Mouse (Mus musculus) mouse trophoblast stem cell (cell line): ENCODE data around the gene Pspn.

Source experiments
- in situ Hi-C, 2 experiments: fragments of 300-500 bp; cut with MseI, MboI; formaldehyde crosslinking; loops; 2 replicates in 1 of 2; 3 replicates in 1 of 2; pipeline ENCODE4 v1.15.1; 2025

The Pspn gene

DNA sequence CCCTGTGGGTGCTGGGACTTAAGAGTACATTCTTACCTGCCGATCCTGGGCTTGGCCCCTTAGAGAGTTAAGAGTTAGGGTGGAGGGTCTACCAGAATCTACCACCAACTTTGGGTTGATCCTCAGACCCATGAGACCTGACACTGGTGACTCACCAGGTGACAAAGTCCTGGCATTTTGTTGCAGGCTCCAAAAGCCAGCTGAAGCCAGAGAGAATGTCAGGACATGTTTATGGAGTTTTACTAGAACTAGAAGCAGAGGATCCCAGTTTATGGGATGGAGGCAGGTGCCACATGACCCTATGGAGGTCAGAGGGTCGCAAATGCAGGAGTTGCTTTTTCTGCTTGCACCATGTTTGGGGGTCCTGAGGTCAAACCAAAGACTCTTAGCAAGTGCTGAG is 3.3 kb downstream of the Pspn start:
- in situ Hi-C loops: no loop called here

DNA sequence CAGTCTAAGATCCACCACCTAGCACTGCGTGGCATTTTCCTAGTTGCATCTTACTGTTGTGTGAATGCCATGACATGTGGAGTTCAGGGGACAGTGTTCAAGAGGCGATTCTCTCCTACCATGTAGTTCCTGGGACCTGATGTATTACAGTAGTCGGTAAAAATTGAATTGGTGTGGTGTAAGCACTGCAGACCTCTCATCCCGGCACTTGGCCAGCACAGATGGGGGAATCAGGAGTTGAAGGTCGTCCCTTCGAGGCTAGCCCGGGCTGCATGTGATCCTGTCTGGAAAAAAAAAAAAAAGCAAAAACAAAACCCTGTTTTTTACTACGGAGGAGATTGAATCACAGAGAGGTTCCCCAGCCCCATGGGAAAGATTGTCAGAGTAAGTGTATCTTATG is 4.8 kb downstream of the Pspn start:
- in situ Hi-C loops: no loop called here

DNA sequence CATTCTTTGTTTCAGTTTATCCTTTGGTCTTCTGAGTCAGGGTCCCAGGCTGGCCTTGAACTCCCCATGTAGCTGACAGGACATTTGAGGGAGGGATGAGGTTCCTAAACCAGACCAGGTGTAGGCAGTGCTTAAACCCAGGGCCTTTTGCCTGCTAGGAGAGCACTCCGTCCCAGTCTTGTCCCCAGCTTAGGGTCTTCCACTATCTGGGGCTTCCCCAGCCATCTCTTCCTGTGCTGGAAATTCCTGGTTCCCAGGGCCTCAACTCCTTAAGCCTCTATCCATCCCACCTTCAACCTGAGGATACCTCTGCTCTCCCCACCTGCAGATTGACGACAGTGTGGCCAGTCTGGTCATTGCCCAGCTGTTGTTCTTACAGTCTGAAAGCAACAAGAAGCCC is 8.9 kb downstream of the Pspn start:
- in situ Hi-C loops: no loop called here

DNA sequence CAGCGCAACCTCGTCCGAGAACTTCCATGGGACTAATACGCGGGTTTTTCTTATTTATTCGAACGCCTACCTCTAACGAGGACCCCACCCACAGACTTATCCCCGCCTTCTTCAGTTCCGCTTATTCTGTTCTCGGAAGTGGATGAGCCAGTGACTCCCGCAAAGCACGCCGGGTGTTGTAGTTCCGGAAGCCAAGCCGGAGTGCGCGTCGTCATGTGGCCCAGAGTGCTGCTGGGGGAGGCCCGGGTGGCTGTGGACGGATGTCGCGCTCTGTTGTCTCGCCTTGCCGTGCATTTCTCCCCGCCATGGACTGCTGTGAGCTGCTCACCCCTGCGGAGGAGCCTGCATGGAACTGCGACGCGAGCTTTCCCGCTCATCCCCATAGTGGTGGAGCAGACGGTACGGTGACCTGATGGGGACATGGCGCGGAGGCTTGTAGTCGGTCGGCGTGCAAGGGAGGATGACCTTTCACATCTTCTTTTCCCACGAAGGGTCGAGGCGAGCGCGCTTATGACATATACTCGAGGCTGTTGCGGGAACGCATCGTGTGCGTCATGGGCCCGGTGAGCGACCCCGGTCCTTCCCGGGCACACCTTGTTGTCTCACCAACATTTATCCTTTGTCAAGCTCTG is 9.6 kb downstream of the Pspn start, which contains the start of gene Clpp:
TSS of gene Clpp (plus strand) at position 191 of the 632 bp plus-strand sequence.
- in situ Hi-C loops: no loop called here

DNA sequence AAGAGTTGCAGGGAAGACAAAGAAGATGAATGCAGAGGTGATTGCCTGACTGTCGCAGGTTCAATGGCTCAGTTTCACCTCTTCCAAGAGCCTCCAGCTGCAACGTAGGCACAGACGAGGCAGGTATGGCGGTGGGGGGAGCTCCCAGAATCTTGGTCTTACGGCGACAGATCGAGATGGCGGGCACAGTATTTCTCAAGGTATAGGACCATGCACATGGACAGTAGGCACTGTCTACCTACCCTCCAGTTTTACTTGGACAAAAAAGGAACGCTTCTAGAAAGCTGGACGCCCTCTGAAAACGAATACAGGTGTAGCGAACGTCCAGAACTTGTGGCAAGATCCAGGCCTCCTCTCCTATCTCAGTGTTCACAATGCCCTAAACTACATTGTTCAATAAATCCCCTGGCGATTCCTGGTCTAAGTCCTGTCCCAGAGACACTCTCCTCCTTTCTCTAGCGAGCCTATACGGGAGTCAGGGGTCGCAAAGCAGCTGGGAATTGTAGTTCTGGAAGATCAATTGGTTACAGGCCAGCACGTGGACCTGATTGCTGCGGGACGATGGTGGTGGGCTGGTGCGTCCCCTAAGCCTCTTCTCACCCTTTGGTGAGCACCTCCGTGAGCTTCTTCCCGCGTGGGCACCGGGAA is 10.2 kb downstream of the Pspn start:
- in situ Hi-C loops: no loop called here

DNA sequence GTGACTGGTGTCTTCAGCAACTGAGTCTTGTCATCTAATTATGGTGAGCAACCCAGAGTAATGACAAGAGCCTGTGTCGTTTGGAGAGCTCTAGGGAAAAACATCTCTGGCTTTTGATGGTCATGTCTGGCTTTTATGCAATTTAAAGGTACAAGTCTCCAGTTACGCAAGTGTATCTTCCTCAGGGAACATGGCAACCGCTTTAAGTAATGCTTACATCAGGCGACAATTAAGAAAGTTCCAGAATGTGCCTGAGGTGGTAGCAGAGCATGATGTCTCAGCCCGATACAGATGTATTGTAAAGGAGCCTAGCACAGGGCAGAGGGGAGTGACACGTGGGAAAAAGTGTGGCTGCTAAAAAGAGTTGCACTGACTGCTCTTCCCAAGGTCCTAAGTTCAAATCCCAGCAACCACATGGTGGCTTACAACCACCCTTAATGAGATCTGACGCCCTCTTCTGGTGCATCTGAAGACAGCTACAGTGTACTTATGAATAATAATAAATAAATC is 10.8 kb downstream of the Pspn start:
- in situ Hi-C loops: no loop called here

DNA sequence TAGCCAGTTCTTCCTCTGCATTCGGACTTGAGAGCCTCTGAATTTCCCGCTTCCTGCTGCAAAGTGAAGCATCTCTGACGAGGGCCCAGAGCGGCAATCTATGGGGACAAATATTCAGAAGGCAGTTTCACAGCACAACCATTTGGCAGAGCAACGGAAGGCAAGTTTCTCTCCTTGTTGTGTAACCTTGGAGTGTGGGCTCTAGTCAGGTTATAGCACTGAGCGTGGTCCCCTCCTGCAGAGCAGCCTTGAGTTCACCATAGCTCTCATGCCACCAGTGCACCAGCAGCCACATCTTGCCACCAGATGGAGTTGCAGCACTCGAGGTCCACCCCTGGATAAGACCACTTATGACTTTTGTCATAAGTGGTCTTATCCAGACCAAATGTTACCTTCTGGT is 11.4 kb downstream of the Pspn start:
- in situ Hi-C loops: no loop called here

DNA sequence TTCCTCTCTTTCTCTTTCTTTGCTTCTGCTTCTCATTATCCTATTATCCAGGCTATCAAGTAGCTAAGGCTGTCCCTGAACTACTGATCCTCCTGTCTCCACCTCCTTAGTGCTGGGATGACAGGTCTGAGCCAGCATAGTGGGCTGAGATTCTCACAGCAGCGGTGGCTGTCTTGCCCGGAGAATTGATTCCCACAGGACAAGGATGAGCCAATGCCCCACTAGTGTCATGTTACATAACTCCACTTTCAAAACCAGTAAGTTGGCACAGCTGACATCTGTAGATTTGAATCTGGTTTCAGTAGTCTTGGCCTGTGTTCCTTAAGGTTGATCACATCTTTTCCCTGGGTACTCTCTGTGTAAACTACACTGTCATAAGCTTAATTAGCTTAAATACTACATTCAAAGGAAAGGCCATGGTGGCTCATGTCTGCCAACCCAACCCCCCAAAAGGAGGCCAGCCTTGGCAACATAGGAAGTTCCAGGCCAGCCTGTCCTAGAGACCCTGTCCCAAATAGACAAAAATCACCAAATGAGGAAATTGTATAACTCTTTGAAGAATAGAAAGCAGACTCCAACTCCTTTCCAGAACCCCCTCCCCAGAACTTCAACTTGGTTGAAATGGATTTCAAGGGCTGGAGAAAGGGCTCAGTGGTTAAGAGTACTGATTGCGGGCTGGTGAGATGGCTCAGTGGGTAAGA is 13.6 kb downstream of the Pspn start:
- in situ Hi-C loops: no loop called here

DNA sequence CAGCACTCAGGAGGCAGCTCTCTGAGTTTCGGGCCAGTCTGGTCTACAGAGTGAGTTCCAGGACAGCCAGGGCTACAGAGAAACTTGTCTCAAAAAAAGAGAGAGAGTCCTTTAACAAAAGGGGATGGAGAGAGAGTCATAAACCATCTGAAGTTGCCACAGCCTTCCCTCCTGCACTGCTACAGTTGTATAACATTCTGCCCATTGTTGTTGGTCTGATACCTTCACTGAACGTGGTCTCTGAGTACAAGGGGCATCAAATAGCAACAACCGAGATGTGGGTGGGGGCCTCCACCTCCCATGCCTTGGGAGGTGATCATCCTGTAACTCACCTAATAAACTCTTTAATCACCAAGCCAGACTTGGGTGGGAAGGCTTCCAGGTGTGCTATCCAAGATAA is 14.2 kb downstream of the Pspn start:
- in situ Hi-C loops: no loop called here

DNA sequence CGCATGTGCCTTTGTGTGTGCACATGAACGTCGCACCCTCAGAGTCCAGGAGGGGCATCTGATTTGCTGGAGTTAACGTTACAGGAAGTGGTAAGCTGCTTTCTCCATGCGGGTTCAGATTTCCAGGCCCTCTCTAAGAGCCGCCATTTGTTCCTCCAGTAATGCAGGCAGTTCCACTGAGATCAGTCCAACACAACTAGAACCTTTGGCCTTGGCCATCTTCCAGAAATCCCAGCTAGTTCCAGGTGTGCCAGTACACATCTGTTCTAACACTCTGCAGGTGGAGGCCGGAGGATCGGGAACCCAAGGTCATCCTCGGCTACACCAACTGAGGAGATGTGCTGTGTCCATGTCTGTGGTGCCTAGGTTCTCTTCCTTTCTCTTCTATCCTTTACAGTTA is 14.9 kb downstream of the Pspn start:
- in situ Hi-C loops: no loop called here

DNA sequence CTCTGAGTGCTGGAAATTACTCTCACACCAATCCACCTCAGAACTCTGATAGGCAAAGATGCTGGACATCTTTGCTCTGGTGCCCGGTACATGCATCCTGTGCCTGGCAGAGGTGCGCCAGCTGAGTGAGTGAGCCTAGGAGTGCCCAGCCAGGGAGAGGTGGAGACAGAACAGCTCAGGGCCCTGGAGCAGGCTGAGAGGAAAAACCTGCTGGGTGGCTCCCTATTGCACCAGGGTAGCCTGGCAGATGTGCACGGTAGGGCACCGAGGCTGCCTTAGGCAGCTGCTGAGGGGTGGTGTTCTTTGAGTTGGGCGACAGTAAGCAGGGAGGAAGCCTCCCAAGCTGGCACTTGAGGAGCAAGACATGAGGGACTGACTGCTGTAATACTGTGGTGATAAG is 17.8 kb downstream of the Pspn start, which contains the start of gene Acer1:
TSS of gene Acer1 (minus strand) at position 114 of the 400 bp plus-strand sequence.
- in situ Hi-C loops: no loop called here

DNA sequence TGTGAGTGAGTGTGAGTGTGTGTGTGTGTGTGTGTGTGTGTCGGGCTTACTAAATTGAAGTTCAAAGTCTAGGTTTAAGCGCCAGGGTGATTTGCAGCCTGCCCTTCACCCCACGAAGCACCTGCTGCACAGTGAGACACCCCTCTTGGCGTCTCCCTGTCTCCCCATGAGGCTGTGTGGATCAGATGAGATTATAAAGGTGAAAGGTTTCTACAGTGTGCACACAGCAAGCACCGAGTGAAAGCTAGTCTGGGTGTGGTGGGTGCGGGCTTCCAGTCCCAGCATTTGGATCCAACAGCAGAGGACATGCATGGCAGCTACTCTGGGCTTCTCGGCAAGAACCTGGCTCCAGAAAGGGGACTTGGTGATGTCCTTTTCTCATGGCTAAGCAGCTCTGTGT is 18.8 kb downstream of the Pspn start:
- in situ Hi-C loops: no loop called here

DNA sequence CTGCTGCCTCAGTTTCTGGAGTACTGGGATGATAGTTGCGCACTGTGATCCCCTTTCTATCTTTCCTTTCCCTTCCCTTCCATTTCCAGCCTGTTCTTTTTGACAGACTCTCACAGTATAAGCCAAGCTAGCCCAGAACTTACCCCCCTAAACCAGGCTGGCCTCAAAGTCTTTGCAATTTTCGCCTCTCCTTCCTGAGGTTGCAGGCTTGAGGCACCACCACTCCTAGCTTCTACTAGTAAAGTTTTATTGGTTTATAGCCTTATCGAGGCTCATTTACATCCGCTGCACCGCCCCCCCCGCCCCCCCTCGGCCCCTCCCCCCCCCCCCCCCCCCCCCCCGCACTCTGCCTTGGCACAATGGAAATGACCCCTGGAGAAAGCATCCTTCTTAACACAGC is 20.3 kb downstream of the Pspn start:
- in situ Hi-C loops: no loop called here

DNA sequence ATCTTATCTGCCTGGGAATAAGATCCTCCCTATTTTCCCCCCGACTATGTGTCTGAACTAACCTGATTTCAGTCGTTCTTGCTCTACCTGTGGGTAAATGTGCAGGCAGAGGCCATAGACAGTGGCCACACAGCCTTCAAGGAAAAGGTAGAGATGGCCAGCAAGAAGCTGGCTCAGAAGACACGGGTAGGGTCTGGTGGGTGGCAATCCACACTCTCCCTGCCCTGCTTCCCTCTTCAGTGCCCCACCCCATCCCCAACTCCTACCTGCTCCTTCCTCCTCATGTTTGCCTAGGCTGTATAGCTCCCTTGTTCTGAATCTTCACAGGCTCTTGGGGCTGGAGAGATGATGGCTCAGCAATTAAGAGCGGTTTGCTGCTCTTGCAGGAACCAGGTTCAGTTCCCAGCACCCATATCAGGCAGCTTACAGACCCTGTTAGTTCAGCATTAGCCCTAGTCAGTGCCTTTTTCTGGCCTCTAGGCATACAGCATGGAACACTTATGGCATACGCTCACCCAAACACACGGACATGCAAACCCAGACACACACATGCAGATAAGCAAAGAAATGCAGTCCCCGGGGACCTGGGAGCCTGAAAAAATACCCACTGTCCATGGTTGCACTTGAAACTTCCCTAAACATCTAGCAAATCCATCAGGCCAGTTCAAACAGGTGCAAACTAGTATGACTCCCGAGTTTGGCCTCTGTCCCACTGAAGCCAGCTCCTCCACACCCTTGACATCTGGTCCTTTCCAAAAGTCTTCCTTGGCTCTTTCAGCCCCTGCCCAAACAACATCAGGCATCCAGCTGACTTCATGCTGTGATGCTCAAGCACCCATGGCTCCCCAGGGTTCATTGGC is 23.1 kb downstream of the Pspn start:
- in situ Hi-C loops: no loop called here

DNA sequence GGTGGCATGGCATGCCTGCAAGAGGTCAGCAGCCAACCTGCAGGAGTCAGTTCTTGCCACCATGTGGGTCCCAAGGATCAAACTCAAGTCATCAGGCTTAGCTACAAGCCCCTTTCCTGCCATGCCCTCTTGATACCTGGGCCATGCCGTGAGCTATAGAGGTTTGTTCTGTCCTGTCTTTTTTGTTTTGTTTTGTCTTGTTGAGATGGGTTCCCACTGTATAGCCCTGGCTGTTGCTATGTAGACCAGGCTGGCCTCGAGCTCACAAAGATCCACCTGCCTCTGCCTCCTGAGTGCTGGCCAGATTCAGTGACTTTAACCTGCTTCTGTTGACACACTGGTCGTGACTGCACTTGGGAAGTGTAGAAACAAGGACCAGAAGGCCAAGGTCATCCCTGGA is 24.4 kb downstream of the Pspn start:
- in situ Hi-C loops: no loop called here

DNA sequence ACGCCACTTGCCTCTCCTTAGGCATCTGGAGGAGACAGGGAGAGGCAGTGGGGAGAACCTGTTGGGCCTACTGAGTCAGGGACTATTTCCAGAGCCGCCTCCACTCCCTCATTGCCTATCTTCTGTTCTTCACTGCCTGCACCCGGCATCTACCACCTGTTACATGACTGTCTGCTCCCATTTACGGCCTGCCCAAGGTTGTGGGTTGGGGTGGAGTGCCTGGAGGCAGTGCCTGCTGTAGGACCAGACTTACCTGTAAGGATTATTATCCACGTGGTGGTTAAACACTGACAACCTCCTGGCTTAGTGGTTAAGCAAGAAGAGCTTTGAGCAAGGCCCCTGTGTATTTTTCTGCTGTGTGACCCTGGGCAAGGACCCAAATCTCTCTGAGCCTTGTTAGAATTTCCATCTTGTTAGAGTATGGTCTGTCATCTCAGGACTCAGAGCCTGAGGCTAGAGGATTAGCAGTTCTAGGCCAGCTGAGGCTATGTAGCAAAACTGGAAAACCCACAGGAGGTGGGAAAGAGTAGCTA is 25.0 kb downstream of the Pspn start:
- in situ Hi-C loops: no loop called here

DNA sequence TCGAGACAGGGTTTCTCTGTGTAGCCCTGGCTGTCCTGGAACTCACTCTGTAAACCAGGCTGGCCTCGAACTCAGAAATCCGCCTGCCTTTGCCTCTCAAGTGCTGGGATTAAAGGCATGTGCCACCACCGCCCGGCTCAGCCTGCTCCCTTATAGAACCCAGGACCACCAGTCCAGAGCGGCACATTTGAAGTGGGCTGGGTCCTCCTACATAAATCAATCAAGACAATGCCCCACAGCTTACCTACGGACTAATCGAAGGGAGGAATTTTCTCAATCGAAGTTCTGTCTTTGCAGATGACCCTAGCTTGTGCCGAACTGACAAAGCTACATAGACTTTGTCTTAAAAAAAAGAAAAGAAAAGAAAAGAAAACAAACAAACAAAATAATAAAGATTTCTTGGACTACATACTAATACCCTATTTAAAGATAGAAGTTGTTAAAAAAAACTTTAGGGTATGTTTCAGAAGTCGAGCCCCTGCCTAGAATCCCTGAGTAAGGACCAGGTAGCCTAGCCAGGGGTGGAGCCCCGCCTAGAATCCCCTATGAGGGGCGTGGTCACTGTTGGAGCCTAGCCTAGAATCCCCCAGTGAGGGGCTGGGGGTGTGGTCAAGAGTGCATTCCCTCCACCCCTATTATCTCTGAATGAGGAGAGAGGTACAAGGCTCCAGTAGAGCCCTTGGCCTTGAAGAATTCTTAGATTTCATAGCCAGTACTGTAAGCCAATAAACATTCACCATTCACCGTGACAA is 25.7 kb downstream of the Pspn start:
- in situ Hi-C loops: no loop called here

DNA sequence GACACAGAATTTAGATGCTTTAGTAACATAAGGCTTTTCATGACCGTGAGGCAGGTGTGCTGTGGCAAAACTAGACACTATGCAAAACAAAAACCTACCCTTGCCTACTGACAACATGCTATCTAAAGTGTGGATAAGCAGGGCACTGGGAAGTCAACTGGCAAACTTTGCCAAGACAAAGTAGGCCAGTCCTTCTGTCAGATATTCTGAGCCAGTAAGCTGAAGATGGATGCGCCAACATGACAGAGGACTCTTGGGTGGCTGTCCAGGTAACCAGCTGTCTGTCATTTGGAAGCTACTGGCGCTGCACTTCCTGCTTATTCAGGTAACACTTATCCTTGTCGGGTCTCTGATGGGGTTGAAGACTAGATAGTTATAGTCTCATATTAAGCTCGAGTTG is 29.7 kb downstream of the Pspn start:
- in situ Hi-C loops: no loop called here

DNA sequence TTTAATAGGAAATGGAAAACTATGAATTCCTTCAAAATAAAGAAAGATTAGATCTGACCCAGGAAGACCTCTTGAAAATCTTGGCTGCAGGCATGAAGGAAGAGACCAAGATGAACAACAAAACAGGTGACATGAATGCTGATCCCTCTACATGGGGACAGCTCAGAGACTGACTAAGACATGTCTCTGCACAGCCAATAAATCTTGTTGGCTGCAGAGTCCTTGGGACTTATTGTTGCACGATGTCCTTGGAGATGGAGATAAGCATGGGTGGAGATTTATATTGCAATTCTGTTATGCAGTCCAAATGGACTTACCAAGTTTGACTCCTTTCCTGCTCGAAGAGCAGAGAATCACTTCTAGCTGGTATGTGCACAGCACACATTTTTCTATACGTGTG is 30.5 kb downstream of the Pspn start:
- in situ Hi-C loops: no loop called here

DNA sequence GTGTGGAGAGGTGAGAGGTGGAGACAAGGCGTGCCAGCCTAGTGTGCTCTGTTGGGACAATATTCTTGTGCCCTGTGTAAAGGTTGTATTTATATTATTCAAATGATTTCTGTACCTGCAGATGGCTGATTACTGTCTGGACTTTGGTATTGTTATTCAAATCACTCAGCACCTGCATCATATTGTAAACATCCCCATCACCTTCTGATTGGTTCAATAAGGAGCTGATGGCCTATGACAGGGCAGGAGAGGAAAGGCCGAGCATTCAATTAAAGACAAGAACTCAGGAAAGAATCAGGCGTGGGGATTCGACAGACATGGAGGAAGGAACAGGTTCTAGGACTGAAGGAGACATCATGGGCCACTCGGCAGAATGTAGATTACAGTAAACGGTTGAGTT is 36.2 kb downstream of the Pspn start:
- in situ Hi-C loops: no loop called here
